Mouse (Mus musculus) limb, embryonic 15.5 days (tissue): ENCODE data around the gene Qrich2. TPM values are rescaled to one million over a fixed set of nuclear protein-coding genes. Genes with fewer than 3 reads are reported as not detected.
A peak's percentile ranks its signal among the peaks of the same experiment; 100 is the strongest.

Source experiments
- ATAC-seq: fragments of 200-750 bp; cut with Nextera tagmentation; 2 replicates; pipeline ENCODE4 v1.8.0; 2017; ENCODE audit warnings: low read depth, moderate TSS enrichment; ENCODE audit not compliant: insufficient number of reproducible peaks, low FRiP score, low TSS enrichment
- H3K27ac ChIP-seq: fragments of 300-500 bp; sonication (generic); 2 replicates; pipeline ENCODE4 v1.5.1; 2015; ENCODE audit warnings: moderate library complexity, mild to moderate bottlenecking, inconsistent platforms
- H3K27me3 ChIP-seq: fragments of 300-500 bp; sonication (generic); 2 replicates; pipeline ENCODE4 v1.6.1; 2015; ENCODE audit warnings: inconsistent platforms
- H3K36me3 ChIP-seq: fragments of 300-500 bp; sonication (generic); 2 replicates; pipeline ENCODE4 v1.6.1; 2015; ENCODE audit warnings: inconsistent platforms
- H3K4me1 ChIP-seq: fragments of 300-500 bp; sonication (generic); 2 replicates; pipeline ENCODE4 v1.6.1; 2015; ENCODE audit warnings: inconsistent platforms
- H3K4me2 ChIP-seq: fragments of 300-500 bp; sonication (generic); 2 replicates; pipeline ENCODE4 v1.6.1; 2015; ENCODE audit warnings: mild to moderate bottlenecking, inconsistent platforms
- H3K4me3 ChIP-seq: fragments of 300-500 bp; sonication (generic); 2 replicates; pipeline ENCODE4 v1.5.1; 2015; ENCODE audit warnings: mild to moderate bottlenecking, inconsistent platforms
- H3K9ac ChIP-seq: fragments of 300-500 bp; sonication (generic); 2 replicates; pipeline ENCODE4 v1.6.1; 2015; ENCODE audit warnings: inconsistent platforms
- H3K9me3 ChIP-seq: fragments of 300-500 bp; sonication (generic); 2 replicates; pipeline ENCODE4 v1.6.1; 2016; ENCODE audit warnings: inconsistent platforms
- WGBS: fragments of 180-500 bp; shearing (Covaris S2); methylation state at CpG from one replicate; pipeline ENCODE4 v1.1.7; 2015; 5-methylcytosine and 5-hydroxymethylcytosine counted together
- polyA plus RNA-seq: library from polyadenylated mRNA; unstranded; fragments of >200 nt; fragmentation: Nextera tagmentation; extraction: Ambion mirVana; gene quantifications from 2 replicates; pipeline ENCODE4 v1.2.1, GENCODE M21; 2015

Qrich2 gene
- polyA plus RNA-seq = 0.09 and 0.15 TPM in 2 replicates

GRCm38 (mm10) chr11:116466141-116466540, at the start of gene Qrich2:
TSS of gene Qrich2 (minus strand) at chr11:116466241.
- H3K27ac ChIP-seq = no peak within 1 kb of the TSS
- H3K4me1 ChIP-seq = no peaks in the 10 kb centered on the region
- no peaks in the 10 kb centered on the region for H3K27me3 ChIP-seq
- no peak for ATAC-seq
- H3K4me2 ChIP-seq = no peak within 1 kb of the TSS
- 64% methylated on average over 20 of the region's 20 CpGs for WGBS
- no peaks in the 10 kb centered on the region for H3K9me3 ChIP-seq
- H3K36me3 ChIP-seq = peaks cover 16% of the 10 kb centered on the region
- H3K4me3 ChIP-seq = no peak within 1 kb of the TSS
- no peak within 1 kb of the TSS for H3K9ac ChIP-seq

DNA sequence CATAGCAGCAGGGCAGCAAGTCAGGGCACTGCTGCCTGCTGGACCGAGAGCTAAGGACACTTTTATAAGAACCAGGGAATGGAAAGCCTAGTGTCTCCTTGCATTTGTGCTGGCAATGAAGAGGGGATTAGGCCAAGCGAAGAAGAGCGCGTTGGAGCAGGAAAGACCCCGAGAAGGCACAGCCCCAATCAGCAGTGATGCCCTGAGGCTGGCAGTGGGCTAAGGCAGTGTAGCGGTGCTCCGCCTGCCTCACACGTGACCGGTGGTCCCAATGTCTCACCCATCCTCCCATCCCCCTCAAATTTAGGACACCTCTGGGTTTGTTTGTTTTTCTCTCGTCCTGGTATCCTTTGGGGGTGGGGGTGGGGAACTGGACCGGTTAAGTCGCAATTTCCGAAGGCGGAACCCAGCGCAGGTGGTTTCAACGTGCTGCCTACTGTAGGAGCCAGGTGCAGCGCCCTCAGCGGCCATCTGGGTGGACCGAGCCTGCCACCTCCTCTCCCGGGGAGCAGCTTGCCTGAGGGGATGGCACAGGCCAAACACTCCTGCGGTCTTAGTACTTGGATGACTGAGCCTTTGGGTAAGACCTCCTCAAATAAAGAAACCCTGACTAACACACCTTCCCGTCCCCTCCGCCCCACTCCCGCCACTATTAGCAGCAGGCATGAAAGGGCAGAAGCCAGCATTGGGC, 49.4 kb upstream of the Qrich2 start:
- no peaks in the 10 kb centered on the region for H3K36me3 ChIP-seq
- H3K4me1 ChIP-seq = peaks cover 12% of the 10 kb centered on the region
- H3K4me3 ChIP-seq = no peak overlapping the region
- H3K27me3 ChIP-seq = no peaks in the 10 kb centered on the region
- no peak for ATAC-seq
- H3K9ac ChIP-seq = no peak overlapping the region
- H3K4me2 ChIP-seq = no peak overlapping the region
- H3K27ac ChIP-seq = no peak overlapping the region
- H3K9me3 ChIP-seq = no peaks in the 10 kb centered on the region
- WGBS = 18% methylated on average over 24 of the region's 24 CpGs

DNA sequence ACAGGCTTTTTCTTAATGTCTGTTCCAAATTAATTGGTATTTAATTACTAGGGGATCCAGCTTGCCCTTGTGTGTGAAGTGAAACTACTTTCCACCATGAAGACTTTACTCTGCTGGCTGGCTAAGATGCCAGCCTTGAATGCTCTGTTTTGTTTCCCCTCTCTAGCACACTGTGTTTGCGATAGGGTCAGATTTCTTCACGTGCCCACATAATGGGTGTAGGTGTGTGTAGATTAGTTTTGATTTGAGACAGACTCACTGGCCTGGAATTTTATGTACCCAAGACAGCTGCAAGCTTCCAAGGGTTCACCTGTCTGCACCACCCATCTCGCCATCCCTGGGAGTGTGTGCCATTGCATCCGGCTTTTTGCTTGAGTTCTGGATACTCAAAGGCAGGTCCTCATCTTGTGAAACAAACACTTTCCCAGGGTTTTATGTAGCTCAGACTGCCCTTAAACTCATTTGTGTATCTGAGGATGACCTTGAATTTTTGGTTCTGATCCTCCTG, 47.5 kb upstream of the Qrich2 start:
- no peak overlapping the region for H3K9ac ChIP-seq
- no peak overlapping the region for H3K27ac ChIP-seq
- H3K4me1 ChIP-seq = peaks cover 12% of the 10 kb centered on the region
- no peaks in the 10 kb centered on the region for H3K27me3 ChIP-seq
- H3K9me3 ChIP-seq = no peaks in the 10 kb centered on the region
- H3K36me3 ChIP-seq = no peaks in the 10 kb centered on the region
- no peak overlapping the region for H3K4me2 ChIP-seq
- no peak overlapping the region for H3K4me3 ChIP-seq
- 77% methylated on average over 4 of the region's 4 CpGs for WGBS
- ATAC-seq = no peak

GRCm38 (mm10) chr11:116512987-116513386, 46.9 kb upstream of the Qrich2 start:
- Histone ChIP-seq H3K4me3 (no peak overlapping the region), H3K9me3 (no peaks in the 10 kb centered on the region), H3K4me1 (peaks cover 6% of the 10 kb centered on the region), H3K27me3 (no peaks in the 10 kb centered on the region), H3K27ac (no peak overlapping the region), H3K36me3 (no peaks in the 10 kb centered on the region), H3K9ac (no peak overlapping the region), H3K4me2 (no peak overlapping the region)
- ATAC-seq = no peak
- 77% methylated on average over 6 of the region's 6 CpGs for WGBS

GRCm38 (mm10) chr11:116512154-116512553, 46.1 kb upstream of the Qrich2 start:
- no peak for ATAC-seq
- Histone ChIP-seq H3K27ac (no peak overlapping the region), H3K27me3 (no peaks in the 10 kb centered on the region), H3K4me1 (peaks cover 3% of the 10 kb centered on the region; the same call in 1 of the 2 replicates), H3K9me3 (no peaks in the 10 kb centered on the region), H3K4me2 (no peak overlapping the region), H3K9ac (no peak overlapping the region), H3K4me3 (no peak overlapping the region), H3K36me3 (no peaks in the 10 kb centered on the region)
- WGBS = 92% methylated on average over 7 of the region's 7 CpGs

GRCm38 (mm10) chr11:116511301-116511868, 45.3 kb upstream of the Qrich2 start:
- no peak overlapping the region for H3K9ac ChIP-seq
- WGBS = 64% methylated on average over 7 of the region's 7 CpGs

DNA sequence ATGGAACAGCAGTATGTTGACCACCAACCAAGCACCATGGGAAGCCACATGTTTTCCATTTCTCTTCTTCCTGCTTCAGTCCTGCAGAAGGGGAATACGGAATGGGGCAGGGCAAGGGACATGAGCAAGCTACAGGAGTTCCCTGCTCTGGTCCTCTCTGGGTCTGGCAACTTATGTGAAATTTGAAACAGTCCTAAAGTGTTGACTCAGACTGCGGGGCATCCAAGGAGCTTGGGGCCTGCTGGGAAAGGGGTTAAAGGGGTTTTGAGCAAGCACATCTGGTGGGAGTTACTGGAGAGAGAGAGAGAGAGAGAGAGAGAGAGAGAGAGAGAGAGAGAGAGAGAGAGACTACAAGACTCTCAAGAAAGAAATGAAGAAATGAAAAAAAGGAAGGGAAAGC, 42.6 kb upstream of the Qrich2 start:
- Histone ChIP-seq H3K4me2 (no peak overlapping the region), H3K9ac (no peak overlapping the region), H3K27ac (peak overlapping the region; percentile 13; the same call in 1 of the 2 replicates), H3K9me3 (no peaks in the 10 kb centered on the region), H3K4me3 (no peak overlapping the region), H3K27me3 (no peaks in the 10 kb centered on the region), H3K36me3 (no peaks in the 10 kb centered on the region), H3K4me1 (no peaks in the 10 kb centered on the region)
- no peak for ATAC-seq
- 15% methylated on average over 2 of the region's 2 CpGs for WGBS

More at GRCm38 (mm10) chr11:116511301-116511868, 45.3 kb upstream of the Qrich2 start:
- H3K4me2 ChIP-seq = no peak overlapping the region
- no peak overlapping the region for H3K4me3 ChIP-seq
- H3K27ac ChIP-seq = no peak overlapping the region
- H3K27me3 ChIP-seq = no peaks in the 10 kb centered on the region
- no peaks in the 10 kb centered on the region for H3K9me3 ChIP-seq
- no peak for ATAC-seq
- H3K4me1 ChIP-seq = peaks cover 3% of the 10 kb centered on the region; the same call in 1 of the 2 replicates
- no peaks in the 10 kb centered on the region for H3K36me3 ChIP-seq

- H3K4me1 ChIP-seq = peaks cover under 1% of the 10 kb centered on the region
- H3K4me3 ChIP-seq = no peak overlapping the region
- H3K4me2 ChIP-seq = no peak overlapping the region
- H3K27me3 ChIP-seq = no peaks in the 10 kb centered on the region
- no peaks in the 10 kb centered on the region for H3K36me3 ChIP-seq
- H3K9me3 ChIP-seq = no peaks in the 10 kb centered on the region
- no peak for ATAC-seq
- no peak overlapping the region for H3K27ac ChIP-seq
- WGBS = 78% methylated on average over 17 of the region's 17 CpGs
- H3K9ac ChIP-seq = no peak overlapping the region
These were observed 40.3 kb upstream of the Qrich2 start for GRCm38 (mm10) chr11:116506151-116506875.

GRCm38 (mm10) chr11:116505573-116505972, 39.5 kb upstream of the Qrich2 start:
- no peak for ATAC-seq
- no peak overlapping the region for H3K27ac ChIP-seq
- H3K9me3 ChIP-seq = no peaks in the 10 kb centered on the region
- H3K9ac ChIP-seq = no peak overlapping the region
- H3K4me2 ChIP-seq = no peak overlapping the region
- H3K36me3 ChIP-seq = no peaks in the 10 kb centered on the region
- peaks cover 4% of the 10 kb centered on the region for H3K4me1 ChIP-seq
- WGBS = 49% methylated on average over 5 of the region's 5 CpGs
- H3K4me3 ChIP-seq = no peak overlapping the region
- H3K27me3 ChIP-seq = no peaks in the 10 kb centered on the region

GRCm38 (mm10) chr11:116504516-116504915, 38.5 kb upstream of the Qrich2 start:
- H3K4me2 ChIP-seq = no peak overlapping the region
- H3K27me3 ChIP-seq = no peaks in the 10 kb centered on the region
- WGBS = 86% methylated on average over 17 of the region's 17 CpGs
- no peak overlapping the region for H3K4me3 ChIP-seq
- H3K4me1 ChIP-seq = peaks cover 4% of the 10 kb centered on the region
- no peaks in the 10 kb centered on the region for H3K36me3 ChIP-seq
- no peak for ATAC-seq
- no peak overlapping the region for H3K9ac ChIP-seq
- H3K27ac ChIP-seq = no peak overlapping the region
- H3K9me3 ChIP-seq = no peaks in the 10 kb centered on the region

DNA sequence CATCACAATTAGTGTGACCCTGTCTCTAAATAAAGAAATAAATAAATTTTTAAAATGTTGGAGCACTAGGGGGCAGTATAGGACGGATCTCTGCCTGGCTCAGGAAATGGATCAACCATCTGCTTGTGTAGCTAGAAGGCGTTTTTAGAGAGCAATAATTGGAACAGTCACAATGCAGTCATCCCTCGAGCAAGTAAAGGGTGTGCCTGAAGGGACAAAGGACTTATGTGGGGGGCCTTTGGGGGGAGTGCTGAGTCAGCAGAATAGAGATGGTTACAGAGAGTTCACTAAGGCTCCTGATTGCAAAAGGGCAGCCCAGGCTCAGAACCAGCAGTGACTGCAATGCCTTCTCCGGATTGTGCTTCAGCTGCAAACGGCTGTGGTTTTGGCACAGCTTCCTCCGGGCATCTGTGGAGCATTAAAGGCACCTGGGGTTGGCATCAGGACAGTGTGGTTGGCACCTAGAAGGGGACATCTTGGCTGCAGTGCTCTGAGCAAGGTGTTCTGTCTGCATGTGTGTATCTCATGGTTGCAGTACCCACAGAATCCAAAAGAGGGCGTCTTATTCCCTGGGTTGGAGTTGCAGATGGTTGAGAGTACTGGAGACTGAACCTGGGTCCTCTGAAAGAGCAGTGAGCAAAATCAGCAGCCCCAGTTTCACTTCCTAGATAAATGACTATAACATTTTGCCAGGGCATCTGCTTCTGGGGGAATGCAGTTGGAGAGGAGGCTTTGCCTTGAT, 35.1 kb upstream of the Qrich2 start:
- H3K4me3 ChIP-seq = no peak overlapping the region
- H3K4me2 ChIP-seq = no peak overlapping the region
- H3K36me3 ChIP-seq = no peaks in the 10 kb centered on the region
- H3K4me1 ChIP-seq = peaks cover 8% of the 10 kb centered on the region
- no peak overlapping the region for H3K9ac ChIP-seq
- H3K27me3 ChIP-seq = no peaks in the 10 kb centered on the region
- WGBS = 17% methylated on average over 7 of the region's 7 CpGs
- H3K9me3 ChIP-seq = no peaks in the 10 kb centered on the region
- H3K27ac ChIP-seq = no peak overlapping the region
- no peak; the same call in 1 of the 2 replicates for ATAC-seq
